Mouse (Mus musculus): Measurements from ENCODE around the gene Arhgef33. TPM values are rescaled to one million over a fixed set of nuclear protein-coding genes. Genes with fewer than 3 reads are reported as not detected.
"Not testable (repeated sequence)": the region's sequence is repeated elsewhere in the genome, so short reads cannot be mapped to it uniquely, and the experiment has no call there.

Gene Arhgef33
- total RNA-seq, 2 experiments from 2014 or later = 4.1 TPM; not detected in 1

- ATAC-seq (replicated peaks; ENCODE audit: poor library complexity, severe bottlenecking) = no peak
These were observed 25.2 kb downstream of the Arhgef33 start for GRCm38 (mm10) chr17:80332386-80332785.

- ATAC-seq (replicated peaks; ENCODE audit: poor library complexity, severe bottlenecking) = no peak
These were observed 38.1 kb downstream of the Arhgef33 start for GRCm38 (mm10) chr17:80345277-80345676.

- no peak for ATAC-seq (replicated peaks; ENCODE audit: poor library complexity, severe bottlenecking)
These were observed 39.5 kb downstream of the Arhgef33 start for GRCm38 (mm10) chr17:80346591-80347125.

DNA sequence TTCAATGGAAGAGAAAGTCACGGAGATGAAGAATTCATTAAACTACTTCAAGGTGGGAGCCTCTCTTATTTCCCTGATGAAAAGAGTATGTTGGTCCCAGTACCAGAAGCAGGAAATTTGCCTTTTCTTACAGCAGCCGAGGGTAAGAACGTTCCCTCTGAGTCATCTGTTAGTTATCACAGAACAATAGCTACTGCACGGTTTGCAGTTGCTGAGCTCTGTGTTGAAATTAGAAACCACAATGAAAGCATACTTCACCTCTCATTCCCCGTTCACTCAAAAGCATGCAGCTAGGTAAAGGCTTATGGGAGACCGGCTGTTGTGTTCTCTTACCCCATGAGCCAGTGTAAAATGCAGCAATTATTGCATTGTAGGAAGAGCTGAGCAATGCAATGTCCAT, 40.0 kb downstream of the Arhgef33 start:
- no peak for ATAC-seq (replicated peaks; ENCODE audit: poor library complexity, severe bottlenecking)

DNA sequence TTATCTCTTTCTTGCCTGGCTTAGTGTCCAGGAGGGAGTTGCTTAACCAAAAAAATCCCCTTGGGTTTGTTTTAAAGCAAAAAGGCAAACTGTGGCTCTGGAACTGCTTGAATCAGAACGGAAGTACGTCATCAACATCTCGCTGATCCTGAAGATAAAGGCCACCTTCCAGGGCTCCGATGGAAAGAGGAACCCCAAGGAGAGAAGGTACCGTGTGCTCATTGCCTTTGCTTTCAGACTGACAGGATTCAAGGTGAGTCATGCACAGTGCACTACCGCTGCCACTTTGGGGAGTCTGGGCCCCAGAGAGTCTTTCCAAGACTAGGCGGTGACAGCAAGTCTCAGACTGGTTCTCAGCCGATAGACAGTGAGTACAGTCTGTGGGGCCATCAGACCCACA, 53.0 kb downstream of the Arhgef33 start:
- peak; percentile 74 for ATAC-seq (replicated peaks; ENCODE audit: poor library complexity, severe bottlenecking)

- ATAC-seq (replicated peaks; ENCODE audit: poor library complexity, severe bottlenecking) = no peak
These were observed 60.1 kb downstream of the Arhgef33 start for GRCm38 (mm10) chr17:80367276-80367675.

DNA sequence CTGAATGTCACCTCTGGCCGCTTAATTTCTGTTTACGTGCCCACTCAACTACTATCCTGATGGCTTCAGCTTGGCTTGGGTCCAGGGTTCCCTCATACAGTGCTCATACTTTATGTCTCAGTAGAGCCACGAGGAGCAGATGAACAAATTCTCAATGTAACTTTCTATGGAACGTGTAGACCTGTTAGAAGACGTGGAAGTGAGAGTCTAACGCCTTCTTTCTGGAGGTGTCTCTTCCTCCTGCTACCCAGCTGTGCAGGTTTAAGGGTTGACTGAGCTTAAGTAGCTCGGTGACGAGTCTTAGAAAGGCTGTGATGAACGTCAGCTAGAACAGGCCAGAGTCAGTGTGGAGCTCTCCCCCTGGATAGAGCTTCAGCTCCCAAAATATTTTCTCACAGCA, 61.4 kb downstream of the Arhgef33 start:
- ATAC-seq (replicated peaks; ENCODE audit: poor library complexity, severe bottlenecking) = no peak

- ATAC-seq (replicated peaks; ENCODE audit: poor library complexity, severe bottlenecking) = peak; percentile 95
These were observed 66.0 kb downstream of the Arhgef33 start, which contains the start of gene Gm10190 for GRCm38 (mm10) chr17:80372989-80373725. Gene Gm10190 (minus strand): TSS chr17:80373541.

GRCm38 (mm10) chr17:80373726-80374096, 66.5 kb downstream of the Arhgef33 start:
- peak; percentile 48 for ATAC-seq (replicated peaks; ENCODE audit: poor library complexity, severe bottlenecking)

- ATAC-seq (replicated peaks; ENCODE audit: poor library complexity, severe bottlenecking) = not testable (repeated sequence)
These were observed 71.2 kb downstream of the Arhgef33 start for GRCm38 (mm10) chr17:80378386-80378785.

DNA sequence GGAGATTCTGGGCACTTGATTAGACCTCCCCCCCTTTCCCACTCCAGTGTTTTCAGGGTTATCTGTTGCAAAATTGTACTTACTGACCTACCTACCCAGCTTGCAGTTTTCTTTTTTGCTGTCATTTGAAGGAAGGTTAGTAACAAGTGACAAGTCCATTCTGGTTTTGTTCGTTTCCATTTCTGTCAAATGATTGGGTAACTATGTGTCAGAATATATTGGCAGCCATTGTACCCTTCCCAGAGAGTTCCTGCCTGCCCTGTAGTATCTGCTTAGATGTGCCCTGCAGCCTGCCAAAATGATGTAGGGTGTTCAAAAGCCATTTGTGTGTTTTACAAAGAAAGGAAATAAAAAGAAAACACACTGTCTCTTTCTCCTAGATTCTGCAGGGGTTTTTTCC, 78.5 kb downstream of the Arhgef33 start:
- no peak for ATAC-seq (replicated peaks; ENCODE audit: poor library complexity, severe bottlenecking)

- no peak for ATAC-seq (replicated peaks; ENCODE audit: poor library complexity, severe bottlenecking)
These were observed 82.8 kb downstream of the Arhgef33 start for GRCm38 (mm10) chr17:80390024-80390423.

- ATAC-seq (replicated peaks; ENCODE audit: poor library complexity, severe bottlenecking) = peak; percentile 98
These were observed 84.5 kb downstream of the Arhgef33 start for GRCm38 (mm10) chr17:80391423-80392403.

DNA sequence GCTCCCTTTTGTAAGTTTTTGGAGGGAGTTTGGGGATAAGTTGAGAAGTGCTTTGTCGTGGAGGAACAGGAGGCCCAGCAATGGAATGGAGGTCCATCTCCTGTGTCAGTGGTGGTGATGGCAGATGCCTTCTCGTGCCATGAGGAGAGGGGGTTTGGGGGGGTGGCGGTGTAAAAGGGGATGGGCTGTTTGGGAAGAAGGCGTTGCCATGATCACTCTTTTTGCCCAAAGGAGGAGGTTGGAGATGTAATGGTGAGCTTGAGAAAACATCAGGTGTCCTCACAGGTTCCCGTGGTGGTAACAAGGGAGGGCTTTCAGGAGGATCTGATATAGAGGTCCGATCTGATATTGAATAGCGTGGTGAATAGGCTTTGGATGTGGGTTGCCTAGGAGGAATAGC, 91.0 kb downstream of the Arhgef33 start:
- no peak for ATAC-seq (replicated peaks; ENCODE audit: poor library complexity, severe bottlenecking)

DNA sequence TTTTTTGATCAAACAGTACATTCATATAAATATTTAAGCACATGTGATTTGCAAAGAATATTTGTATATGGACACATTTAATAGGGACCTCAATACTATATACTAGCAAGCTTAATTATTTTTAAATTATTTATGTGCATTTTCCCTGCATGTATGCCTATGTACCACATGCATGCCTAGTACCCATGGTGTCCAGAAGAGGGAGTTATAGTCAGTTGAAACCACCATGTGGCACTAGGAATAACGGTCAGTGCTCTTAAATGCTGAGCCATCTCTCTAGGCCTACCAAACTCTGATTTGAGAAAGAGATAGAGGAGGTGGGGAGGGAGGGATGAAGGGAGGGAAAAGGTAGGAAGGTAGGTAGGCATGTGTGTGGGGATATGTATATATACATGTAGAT, 104.0 kb downstream of the Arhgef33 start:
- peak; percentile 61 for ATAC-seq (replicated peaks; ENCODE audit: poor library complexity, severe bottlenecking)

DNA sequence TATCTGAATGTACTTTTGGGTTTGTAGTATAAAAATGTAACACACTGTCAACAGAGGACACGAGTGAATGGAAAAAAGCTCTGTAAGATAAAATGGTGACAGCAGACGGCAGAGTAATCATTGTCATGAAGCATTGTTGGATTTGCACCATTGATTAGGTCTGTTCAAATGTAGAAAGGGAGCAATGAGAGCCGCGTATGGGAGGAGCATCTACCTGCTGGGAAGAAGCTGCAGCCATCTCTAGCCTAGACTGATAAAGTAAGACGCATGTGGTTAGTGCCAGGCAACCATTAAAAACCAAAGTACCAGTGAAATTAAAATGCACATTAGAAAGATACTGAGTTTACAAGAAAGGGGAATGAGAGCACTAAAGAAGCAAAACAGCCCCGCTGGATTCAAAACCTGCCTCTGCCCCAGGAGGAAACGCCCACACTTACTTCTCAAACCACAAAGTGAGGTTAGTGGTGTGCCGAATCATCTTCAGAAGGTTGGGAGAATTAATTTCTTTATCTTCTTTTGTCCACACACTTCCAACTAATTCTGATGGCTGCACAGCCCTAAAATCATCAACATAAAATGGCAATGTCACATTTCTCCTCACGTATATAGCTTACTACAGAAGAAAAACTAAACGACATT, 111.5 kb downstream of the Arhgef33 start:
- ATAC-seq (replicated peaks; ENCODE audit: poor library complexity, severe bottlenecking) = no peak

GRCm38 (mm10) chr17:80420998-80421397, 113.8 kb downstream of the Arhgef33 start:
- no peak for ATAC-seq (replicated peaks; ENCODE audit: poor library complexity, severe bottlenecking)

DNA sequence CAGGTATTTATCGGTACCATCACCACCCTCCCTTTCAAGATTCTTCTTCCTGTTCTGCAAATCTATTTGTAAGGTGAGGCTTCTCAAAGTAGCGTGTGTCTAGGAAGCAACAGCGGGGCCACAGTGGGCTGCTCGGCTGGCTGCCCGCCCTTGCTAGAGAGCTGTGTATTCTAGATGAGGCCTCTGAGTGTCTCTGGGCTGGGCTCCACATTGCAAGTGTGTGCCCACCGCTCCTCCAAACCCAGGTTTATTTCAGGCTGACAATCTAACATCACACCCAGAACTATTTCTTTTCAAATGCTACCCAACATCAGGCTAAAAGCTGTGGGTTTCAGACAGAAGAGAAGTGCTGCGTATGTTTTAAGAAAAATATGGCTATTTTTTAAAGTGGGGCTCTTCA, 119.0 kb downstream of the Arhgef33 start:
- no peak for ATAC-seq (replicated peaks; ENCODE audit: poor library complexity, severe bottlenecking)

- ATAC-seq (replicated peaks; ENCODE audit: poor library complexity, severe bottlenecking) = no peak
These were observed 119.7 kb downstream of the Arhgef33 start for GRCm38 (mm10) chr17:80426901-80427300.

- no peak for ATAC-seq (replicated peaks; ENCODE audit: poor library complexity, severe bottlenecking)
These were observed 120.8 kb downstream of the Arhgef33 start for GRCm38 (mm10) chr17:80427966-80428365.
